Mouse (Mus musculus) E14TG2a.4 (cell line): ENCODE measurements around the gene Tmem82.

Experiments
- CTCF ChIP-seq: conservative IDR thresholded peaks from 2 replicates; pipeline ENCODE4 v1.5.1; 2014; ENCODE audit warnings: low read length
- NANOG ChIP-seq: IDR thresholded peaks from 2 replicates; pipeline ENCODE4 v1.6.1; 2014; ENCODE audit warnings: borderline replicate concordance, low read length, mixed read lengths
- POU5F1 ChIP-seq: IDR thresholded peaks from 2 replicates; pipeline ENCODE4 v1.6.1; 2014; ENCODE audit warnings: low read length, borderline replicate concordance

- no peak for TF ChIP-seq CTCF
- TF ChIP-seq POU5F1: no peak
- no peak for TF ChIP-seq NANOG
These were observed 17.6 kb upstream of the Tmem82 start for GRCm38 (mm10) chr4:141635991-141636390.
